Mouse (Mus musculus) testis, postnatal 14 days (tissue): ENCODE measurements around the gene Rspry1.
A peak's percentile ranks its signal among the peaks of the same experiment; 100 is the strongest.

Experiments used
- DNase-seq: peaks from one replicate; pipeline ENCODE4 v3.0.0; 2021; ENCODE audit warnings: low spot score

The Rspry1 gene

DNA sequence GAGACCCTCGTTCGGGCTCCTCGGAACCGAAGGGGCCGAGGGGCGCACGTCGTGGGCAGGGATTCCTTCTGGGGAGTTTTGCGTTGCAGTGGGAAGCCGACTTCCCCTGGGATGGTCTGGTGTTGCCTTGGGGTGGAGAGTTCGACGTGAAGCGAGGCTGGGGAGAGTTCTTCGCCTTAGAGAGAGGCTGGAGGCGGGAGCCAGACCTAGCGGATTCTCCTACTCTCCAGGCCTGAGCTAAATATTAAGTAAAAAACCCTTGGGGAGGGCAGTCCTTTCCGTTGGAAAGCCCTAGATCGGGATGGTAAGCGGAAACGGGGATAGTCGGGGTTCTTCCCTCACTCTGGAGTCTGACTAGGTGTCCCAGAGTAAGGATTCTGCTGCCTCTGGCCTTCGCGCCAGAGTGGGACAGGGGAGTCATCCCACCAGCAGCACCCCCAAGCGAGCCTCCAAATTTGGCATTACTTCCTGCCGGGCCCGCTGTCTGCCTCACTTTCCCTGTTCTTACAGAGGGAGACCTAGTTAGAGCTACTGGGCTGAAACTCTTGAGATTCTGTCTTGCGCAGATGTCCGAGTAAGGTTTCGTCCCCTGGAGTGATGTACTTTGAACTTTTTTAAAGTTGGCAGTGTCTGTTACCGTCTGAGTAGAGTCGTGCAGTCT is 864 bp downstream of the Rspry1 start:
- peak; percentile 36 for DNase-seq

DNA sequence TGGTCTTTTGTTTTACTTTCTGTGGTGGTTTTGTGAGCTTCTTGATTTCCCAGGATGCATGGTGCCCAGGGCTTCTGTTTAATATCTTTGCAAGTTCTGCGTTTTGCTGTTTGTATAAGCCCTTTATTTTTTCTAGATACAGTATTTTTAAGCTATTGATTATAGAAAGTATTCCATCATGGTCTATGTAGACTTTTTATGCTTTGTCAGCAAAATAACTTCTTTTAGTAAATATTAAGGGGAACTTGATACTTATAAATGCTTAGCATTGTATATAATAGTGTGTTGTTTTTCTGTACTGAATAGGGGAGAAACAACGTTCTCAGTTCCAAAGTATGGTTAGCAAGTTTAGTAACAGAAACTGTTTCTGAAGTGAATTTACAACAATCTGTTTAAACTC is 2.3 kb downstream of the Rspry1 start:
- no peak for DNase-seq

DNA sequence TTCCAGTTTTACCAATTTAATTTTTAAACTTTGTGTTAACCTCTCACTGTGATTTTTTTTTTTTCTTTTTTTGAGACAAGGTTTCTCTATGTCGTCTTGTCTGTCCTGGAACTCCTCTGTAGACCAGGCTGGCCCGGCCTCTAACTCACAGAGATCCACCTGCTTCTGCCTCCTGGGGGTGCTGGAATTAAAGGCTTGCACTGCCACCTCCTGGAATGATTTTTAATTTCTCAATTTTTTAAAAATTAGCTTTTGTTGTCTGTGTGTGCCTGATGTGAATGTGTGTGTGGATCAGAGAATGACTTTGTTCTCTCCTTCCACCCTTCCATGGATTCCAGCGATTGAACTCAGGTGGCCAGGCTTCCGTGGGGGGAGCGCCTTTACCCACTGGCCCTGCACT is 5.3 kb downstream of the Rspry1 start:
- no peak for DNase-seq

DNA sequence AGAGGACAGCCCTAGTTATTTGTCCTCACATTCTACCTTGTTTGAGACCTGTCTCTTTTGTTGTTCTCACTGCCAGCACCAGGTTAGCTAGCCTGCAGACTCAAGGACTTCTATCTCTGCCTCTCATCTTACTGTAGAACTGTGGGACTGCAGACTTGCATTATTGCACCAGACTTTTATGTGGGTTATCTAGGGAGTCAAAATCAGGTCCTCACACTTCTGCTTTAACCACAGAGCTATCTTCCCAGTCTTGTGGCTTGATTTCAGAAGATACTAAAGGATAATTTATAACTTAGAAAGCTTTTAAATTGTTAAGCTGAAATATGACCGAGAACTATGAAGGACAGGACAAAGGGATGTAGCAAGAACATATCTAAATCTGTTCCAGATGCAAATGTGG is 23.1 kb downstream of the Rspry1 start:
- no peak for DNase-seq

DNA sequence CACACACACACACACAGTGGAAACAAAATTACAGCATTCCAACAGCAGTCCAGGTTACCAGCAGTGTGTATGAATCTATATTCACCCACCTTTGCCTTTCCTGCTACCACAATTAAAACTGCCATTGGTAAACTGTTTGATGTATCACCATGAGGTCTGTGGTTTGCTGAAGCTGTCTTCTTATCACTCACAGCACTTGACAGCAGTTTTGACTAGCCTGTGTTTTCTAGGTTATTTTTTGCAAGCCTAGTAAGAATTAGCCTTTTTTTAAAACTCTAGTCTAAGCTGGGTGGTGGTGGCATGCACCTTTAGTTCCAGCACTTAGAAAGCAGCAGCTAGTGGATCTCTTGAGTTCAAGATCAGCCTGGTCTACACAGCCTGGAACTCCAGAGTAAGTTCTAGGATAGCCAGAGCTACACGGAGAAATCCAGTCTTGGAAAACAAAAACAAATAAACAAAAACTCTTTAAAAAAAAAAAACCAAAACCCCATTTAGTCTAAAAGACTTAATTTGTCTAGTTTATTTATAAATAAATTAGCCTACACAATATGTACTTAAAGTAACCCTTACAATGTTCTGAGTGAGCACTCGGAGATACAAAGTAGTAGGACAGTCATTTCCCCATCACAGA is 31.9 kb downstream of the Rspry1 start:
- DNase-seq, result no peak

DNA sequence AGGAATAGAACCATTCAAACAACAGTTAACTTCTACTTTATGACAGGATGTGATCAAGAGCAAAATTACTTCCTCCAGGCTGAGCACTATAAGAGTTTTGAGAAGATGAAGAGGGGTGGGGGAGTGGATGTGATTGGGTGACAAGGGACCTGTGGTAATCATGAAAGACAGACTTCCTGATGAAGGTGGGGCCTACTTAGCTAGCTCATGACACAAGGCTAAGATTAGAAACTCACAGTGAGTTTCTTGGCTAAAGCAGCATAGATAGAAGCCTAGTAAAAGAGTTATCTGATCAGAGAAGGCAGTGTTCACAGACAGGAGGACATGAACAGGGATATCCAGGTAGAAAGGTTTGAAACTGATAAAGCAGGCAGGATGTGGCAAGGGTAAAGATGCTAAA is 32.5 kb downstream of the Rspry1 start:
- DNase-seq, result no peak

DNA sequence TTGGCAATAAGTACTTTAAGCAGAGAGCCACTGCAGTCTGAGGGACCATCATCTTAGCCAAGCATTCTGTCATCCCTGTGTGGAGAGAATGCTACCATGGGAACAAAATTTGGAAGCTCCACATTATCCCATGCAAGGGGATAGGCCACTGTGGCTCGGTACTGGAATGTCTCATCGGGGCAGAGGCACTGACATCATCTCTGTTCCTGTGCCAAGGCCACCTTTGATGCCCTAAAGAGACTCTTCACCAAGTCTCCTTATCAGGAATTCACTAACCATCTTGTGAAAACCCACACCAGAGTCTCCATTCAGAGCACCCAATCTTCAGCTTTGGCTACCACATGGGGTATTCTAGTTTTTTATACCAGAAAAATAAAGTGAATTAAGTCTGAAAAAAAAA is 39.4 kb downstream of the Rspry1 start:
- no peak for DNase-seq

DNA sequence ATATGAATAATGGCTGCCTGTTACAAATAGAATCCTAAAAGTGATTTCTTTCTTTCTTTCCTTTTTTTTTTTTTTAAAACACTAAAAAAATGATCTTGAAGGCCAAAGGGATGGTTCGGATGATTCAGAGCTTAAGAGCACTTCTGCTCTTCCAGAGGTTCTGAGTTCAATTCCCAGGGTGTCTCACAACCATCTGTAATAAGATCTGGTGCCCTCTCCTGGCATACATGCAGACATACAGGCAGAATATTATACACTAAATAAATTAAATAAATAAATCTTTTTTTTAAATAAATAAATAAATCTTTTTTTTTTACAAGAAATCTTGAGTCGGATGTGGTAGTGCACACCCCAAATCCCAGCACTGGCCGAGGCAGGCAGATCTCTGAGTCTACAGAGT is 40.2 kb downstream of the Rspry1 start:
- DNase-seq, result no peak

DNA sequence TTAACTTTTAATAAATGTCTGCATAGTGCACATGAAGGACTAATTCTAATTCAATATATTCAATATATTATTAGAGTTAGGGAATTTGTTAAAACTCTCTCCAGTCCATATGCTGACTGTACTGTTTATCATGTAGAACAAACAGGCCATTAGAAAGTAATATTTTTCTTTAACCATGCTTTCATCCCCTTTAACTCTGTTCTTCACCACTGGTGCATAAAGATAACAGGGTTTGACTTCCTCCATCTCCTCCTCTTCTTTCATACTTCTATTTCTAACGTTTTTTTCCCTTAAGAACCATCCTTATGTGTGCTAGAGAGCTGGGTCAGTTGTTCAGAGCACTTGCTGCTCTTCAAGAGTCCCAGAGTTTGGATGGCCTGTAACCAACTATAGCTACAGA is 43.5 kb downstream of the Rspry1 start:
- no peak for DNase-seq

DNA sequence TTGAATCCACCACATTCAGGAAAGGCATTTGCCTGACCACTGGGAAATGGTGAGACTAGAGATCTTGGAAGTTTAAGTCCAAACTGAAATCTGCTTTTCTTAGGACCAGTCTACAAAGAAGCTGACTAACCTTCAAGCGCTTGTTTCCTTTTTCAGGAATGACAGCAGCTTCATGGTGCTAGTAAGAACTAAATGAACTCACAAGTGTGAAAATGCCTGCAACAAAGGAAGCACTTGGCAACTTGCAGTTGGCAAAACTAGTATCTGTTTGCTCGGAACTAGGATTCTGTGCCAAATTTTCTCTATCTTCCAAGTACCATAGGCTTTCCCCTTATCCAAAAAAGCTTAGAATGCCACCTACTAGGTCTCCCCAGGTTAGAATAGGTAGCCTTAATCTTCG is 44.4 kb downstream of the Rspry1 start:
- DNase-seq, result no peak

DNA sequence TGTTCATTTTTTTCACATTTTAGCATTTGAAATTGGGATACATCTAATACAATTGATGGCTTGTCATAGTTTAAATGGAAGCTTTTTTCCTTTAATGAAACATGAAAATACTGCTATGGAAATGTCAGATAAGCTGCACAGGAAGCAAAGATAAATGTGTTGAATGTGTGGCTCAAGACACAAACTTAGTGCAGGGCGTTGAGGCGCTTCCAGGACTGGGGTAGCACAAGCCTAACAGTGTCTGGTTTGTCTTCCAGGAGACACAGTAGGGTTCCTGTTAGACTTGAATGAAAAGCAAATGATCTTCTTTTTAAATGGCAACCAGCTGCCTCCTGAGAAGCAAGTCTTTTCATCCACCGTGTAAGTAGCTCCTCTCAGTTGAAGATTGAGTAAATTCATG is 47.8 kb downstream of the Rspry1 start:
- DNase-seq, result no peak

DNA sequence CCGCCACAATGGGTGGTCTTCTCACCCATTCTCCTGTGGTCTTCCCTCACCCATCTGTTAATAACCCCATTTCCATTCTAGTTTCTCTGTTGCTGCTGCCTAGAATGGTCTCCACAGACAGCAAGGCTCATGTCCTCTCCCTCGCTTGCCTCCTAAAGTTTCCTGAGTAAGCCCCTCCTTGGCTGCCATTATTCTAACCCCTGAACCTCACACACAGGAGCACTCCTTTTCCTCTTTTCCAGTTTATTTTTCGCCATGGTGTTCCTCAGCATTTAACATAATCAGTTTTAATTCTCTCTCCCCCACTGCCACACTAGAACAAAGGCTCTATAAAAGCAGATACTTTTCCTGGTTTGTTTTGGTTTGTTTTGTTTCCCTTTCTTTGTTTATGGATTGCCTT is 51.2 kb downstream of the Rspry1 start:
- no peak for DNase-seq

DNA sequence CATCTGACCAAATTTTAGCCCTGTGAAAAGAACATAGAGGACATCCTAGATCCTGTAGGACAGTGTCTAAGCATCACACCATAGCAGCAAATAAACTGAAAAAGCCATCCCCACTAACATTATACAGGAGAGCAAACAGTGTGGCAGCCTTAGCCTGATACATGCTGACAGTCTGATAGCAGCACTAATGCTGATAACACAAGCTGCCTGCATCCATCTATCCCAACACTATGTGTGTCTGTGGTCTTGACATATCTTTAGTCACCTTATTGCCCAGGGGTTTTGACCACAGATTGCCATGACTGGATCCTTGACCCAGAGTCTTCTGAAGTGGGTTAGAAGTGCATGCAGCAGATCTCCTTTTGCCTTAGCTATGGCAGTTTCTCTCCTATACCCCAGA is 53.3 kb downstream of the Rspry1 start:
- DNase-seq, result no peak

DNA sequence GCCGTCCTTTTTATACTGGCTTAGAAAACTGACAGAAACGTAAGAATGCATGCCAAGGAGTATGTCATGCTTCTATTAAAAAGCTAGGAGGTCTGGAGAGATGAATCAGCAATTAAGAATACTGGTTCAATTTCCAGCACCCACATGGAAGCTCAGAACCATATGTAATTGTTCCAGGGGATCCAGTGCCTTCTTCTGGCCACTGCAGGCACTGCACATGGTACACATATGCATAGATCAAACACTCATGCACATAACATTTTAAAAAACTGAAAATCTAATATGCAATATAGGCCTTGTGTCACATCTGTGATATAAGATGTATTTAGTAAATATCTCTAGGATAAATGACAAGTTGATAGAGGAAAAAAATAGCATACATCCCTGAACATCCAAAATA is 56.3 kb downstream of the Rspry1 start:
- no peak for DNase-seq

DNA sequence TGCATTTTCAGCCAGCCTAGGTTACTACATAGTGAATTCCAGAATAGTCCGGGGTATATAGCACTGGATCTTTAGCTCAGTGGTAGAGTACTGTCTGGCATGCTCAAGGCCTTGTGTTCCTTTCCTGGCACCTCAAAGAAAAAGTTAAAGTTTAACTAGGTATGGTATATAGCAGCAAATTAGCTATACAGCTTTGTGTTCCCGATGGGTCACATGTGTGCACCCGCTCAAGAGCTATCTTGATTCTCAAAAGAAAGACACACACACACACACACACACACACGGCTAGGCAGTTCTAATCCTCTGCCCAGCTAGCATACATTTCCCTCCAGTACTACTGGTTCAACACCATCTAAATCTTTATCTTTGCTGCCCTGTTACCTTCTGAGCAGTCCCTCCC is 58.7 kb downstream of the Rspry1 start:
- DNase-seq, result no peak

DNA sequence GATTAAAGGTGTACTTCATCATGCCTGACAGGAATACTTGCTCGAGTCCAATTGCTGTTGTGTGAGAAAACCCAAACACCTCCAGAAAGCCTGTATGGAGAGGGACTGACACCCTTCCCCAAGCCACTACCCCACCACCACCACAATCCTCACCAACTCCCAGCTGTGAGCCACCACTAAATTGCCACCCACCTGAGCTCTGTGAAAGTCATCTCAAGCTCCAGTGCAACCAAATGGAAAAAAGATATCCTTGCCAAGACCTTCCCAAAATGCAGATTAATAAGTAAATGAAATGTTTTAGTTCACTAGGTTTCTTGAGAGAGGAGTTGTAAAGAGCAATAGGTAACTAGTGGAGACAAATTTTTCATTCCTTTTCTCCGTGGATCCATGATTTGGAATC is 63.0 kb downstream of the Rspry1 start:
- DNase-seq, result peak; percentile 5

DNA sequence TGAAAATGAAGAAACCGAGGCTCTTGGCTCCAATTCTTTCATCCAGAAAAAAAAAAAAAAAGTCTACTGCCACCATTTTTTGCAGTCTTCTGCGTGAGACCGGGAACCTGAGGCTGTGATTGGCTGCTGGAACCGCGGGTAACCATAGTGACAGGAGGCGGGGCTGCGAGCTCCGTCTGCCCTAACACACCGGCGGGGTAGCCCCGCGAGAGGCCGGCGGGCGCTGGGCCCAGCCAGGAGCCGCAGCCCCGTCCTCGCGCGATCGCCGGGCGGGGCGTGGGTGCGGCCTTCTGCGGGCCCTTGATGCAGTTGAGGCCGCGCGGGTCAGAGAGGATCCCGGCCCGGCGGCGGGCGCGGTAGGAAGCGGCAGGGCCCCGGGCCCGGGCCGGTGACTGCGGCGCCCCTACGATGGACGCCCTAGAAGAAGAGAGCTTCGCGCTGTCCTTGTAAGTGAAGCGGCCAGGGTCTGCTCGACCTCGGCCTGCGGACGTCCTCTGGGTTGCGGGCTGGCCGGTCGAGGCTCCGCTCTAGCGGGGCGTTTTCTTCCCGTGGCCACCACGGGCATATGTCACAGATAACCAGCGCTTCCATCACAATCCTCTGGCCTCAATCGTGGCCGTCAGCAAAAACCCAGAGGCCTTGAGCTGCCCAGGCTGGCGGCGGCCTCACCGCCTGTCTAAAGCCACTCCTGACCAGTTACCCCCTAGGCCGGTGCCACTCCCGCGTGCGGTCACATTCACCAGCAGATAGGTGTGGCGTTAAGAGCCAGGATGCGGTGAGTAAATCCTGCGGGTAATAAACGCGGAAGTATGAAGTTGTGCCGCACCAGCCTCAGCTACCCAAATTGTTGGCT is 64.9 kb downstream of the Rspry1 start, which contains the start of gene Arl2bp:
Arl2bp (plus strand) TSS at position 145 of the 853 bp plus-strand sequence.
- DNase-seq, result peak; percentile 94

DNA sequence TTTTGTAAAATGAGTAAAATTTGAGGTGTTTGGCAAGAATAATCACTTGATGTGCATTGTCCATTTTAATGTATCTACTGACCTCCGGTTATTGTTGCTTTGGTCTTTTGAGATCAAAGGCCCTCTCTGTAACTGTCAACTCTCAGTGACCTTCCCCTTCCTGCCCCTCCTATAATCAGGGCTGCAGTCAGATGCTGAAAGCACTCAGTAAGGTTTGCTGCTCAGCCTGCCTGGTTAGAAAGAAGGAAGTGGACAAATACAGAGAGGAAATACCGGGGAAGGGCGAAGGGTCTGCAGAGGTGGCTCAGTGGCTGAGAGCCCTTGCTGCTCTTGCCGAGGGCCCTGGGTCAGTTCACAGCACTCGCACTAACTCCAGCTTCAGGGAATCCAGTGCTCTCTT is 72.6 kb downstream of the Rspry1 start:
- no peak for DNase-seq

DNA sequence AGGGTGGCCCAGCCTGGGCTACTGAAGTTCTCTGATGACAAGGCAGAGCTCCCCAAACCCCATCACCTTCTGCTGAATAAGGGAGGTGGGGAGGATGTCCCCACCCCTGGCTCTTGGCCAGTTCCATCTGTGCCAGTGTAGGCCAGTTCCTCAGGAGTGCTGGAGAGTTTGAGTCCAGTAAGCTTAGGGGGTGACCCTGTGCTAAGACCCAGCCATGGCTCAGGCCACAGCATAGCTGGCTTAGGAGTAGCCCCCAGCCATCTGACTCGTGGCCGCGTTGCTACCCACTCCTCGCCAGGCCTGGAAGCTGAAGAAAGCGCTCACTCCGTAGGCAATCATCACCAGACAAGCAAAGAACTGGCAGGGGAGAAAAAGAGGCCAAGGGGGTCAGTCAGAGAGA is 74.2 kb downstream of the Rspry1 start:
- no peak for DNase-seq

DNA sequence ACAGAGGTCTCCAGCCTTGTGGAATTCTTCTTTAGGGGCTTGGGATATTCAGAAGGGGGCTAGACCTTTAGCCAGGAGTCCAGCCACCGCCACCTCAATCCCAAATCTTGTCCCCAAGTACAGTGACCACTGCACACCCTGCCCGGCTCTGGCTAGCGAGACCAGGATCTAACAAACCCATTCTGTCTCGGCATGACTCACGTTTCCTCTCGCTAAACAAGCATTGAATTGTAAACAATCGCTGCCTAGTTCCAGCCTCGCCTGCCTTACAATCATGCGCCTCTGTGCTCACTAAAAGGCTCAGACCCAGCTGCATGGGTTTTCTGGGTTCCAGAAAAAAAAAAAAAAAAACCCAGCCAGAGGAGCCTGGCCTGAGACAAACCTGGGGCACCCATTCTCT is 76.8 kb downstream of the Rspry1 start:
- no peak for DNase-seq

DNA sequence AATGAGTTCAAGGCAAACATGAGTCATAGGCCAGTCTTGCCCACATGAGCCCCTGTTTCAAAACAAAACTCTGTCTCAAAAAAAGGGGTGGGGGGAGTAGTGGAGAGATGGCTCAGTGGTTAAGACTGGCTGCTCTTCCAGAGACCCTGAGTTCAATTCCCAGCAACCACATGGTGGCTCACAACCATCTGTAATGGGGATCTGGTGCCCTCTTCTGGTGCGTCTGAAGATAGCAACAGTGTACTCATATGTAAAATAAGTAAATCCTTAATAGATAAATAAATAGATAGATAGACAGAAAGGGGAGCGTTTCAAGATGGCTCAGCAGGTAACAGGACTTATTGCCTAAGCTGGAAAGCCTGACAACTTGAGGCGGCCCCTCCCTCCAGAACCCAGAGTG is 78.7 kb downstream of the Rspry1 start:
- DNase-seq, result no peak

DNA sequence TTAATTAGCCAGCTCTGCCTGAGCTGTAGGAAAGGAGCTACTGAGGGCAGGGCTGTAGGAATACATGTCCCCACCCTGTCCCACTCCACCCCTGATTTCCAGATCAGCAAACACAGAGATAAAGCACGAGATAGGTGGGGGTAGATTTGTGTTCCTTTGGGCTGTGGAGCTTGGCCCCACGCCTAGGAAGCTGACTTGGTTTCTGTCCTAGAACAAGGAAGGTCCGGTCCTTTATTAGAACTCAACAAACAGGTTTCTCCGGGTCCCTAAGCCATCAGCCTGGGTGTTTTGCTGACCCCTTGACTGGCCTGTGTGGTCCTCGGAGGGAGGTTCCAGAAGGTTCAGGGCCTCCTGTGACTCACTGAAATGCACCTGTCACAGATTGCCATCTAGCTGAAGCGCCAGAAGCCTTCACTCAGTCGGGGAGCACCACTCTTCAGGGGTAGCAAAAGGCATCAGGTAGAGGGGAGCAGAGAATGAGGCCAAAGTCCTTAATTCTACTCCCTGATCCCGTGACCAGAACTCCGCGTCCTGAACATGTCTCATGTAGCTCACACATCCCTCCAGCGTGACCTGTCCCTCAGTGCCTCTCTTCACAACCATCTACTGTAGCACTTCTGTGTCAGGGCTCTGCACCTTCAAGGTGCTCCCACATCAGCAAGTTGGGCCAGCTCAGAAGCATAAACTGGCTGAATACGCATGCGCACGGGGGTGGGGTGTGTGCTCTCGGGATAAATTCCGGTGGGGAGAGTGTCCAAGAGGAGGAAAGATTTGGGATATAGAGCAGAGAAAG is 81.2 kb downstream of the Rspry1 start:
- no peak for DNase-seq
